Mouse (Mus musculus): Measurements from ENCODE around the gene Pip5kl1. TPM values are rescaled to one million over a fixed set of nuclear protein-coding genes. Genes with fewer than 3 reads are reported as not detected.
A peak's percentile ranks its signal among the peaks of the same experiment; 100 is the strongest.

The Pip5kl1 gene
- polyA plus RNA-seq, 1 experiment: 39.7 TPM

DNA sequence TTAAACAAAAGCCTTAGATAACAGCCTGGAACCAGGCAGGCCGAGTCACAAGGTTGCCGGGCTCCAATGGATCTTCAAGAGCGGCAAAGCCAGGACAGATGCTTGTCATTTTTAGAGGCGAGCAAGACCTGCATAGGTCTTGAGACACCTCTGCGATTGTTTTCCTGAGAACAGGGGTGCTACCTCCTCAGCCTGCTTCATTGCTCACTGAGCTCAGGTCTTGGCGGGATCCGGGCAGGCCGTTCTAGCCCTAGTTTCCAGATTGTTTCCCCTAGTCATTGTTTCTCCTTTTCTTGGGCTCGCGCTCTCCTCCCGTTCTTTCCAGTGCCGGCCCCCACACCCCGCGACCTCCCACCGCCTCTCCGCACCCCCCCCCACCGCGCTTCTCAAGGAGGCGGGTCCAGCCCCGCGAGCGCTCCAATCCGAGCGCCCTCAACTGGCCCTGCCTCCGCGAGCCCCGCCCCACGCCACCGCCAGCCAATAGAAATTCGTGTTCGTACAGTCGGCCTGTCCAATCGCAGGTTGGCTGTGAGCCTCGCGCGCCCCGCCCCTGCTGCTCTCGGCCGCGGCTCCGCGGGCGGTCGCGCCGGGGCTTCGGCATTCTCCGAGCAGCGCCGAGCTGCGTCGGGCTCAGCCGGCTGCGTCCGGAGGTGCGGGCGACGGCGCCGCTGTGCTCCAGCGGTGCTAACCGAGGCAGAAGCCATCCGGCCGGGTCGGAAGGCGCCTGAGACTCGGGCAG, 39.7 kb upstream of the Pip5kl1 start, which contains the start of gene Fam102a:
Gene Fam102a (plus strand): TSS at position 600 of the 739 bp plus-strand sequence.
- Histone ChIP-seq H3K4me3 (ENCODE audit: control insufficient read depth, low read depth, low read length) (peak within 1 kb of the TSS; percentile 90), H3K4me1 (ENCODE audit: control insufficient read depth, insufficient read depth, low read length) (peaks cover 22% of the 10 kb centered on the region), H3K27ac (ENCODE audit: control insufficient read depth, insufficient read depth, low read depth, low read length) (peak within 1 kb of the TSS; percentile 73), H3K27me3 (ENCODE audit: control insufficient read depth, insufficient read depth, low read length) (no peaks in the 10 kb centered on the region), H3K36me3 (ENCODE audit: control insufficient read depth, insufficient read depth, low read length) (no peaks in the 10 kb centered on the region)
- TF ChIP-seq CTCF (IDR thresholded peaks at IDR 0.05; ENCODE audit: control insufficient read depth, insufficient read depth, insufficient replicate concordance, low read depth, low read length) (no peak), POLR2A (IDR thresholded peaks at IDR 0.05; ENCODE audit: control insufficient read depth, low read depth, low read length) (peak; percentile 75)

DNA sequence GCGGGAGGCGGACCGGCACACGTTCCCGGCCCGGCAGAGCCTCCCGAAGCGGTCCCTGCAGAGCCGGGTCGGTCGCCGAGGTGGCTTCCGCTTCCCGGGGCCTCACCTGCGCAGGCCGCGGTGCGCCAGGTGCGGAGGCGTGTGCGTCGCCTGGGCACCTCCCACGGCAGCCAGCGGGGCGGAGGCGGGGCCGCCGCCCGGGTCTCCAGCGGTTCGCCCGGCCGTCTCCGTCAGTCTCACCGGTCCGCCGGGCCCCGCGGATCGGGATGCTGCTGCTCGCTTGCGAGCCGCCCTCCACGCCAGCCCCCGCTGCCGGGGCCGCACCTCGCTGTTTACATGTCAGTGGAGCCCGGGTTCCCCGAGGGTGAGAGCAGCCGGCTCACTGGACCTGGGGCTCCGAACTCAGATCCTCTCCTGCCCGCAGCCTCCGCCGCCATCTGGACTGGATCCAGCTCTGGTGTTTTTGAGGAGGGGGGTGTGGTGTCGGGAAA, 39.1 kb upstream of the Pip5kl1 start:
- H3K27me3 ChIP-seq (ENCODE audit: control insufficient read depth, insufficient read depth, low read length): no peaks in the 10 kb centered on the region
- peaks cover 22% of the 10 kb centered on the region for H3K4me1 ChIP-seq (ENCODE audit: control insufficient read depth, insufficient read depth, low read length)
- TF ChIP-seq POLR2A (IDR thresholded peaks at IDR 0.05; ENCODE audit: control insufficient read depth, low read depth, low read length) (no peak), CTCF (IDR thresholded peaks at IDR 0.05; ENCODE audit: control insufficient read depth, insufficient read depth, insufficient replicate concordance, low read depth, low read length) (no peak)
- no peaks in the 10 kb centered on the region for H3K36me3 ChIP-seq (ENCODE audit: control insufficient read depth, insufficient read depth, low read length)
- peak overlapping the region; percentile 90 for H3K4me3 ChIP-seq (ENCODE audit: control insufficient read depth, low read depth, low read length)
- peak overlapping the region; percentile 73 for H3K27ac ChIP-seq (ENCODE audit: control insufficient read depth, insufficient read depth, low read depth, low read length)

DNA sequence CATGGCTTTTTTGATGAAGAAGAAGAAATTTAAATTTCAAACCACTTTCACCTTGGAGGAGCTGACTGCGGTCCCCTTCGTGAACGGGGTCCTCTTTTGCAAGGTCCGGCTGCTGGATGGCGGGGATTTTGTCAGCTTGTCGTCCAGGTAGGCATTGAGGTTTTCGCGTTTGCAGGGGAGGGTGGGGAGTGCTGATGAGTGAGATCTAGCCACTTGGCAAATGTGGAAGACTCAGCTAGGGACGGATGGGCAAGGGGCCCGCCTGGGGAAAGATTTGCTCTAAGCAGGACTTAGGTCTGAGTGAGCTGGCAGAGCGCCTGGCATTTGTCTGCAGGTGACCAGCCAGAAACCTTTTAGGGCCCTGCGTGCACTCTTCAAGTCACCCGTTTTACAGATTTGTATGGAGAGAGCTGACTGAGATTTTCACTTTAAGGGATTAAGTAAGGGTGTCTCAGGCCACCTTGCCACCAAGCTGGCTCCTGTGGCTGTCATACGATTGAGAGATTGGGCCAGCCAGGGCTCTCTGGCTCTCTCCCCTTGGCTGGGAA, 38.4 kb upstream of the Pip5kl1 start:
- no peaks in the 10 kb centered on the region for H3K36me3 ChIP-seq (ENCODE audit: control insufficient read depth, insufficient read depth, low read length)
- H3K4me3 ChIP-seq (ENCODE audit: control insufficient read depth, low read depth, low read length): peak overlapping the region; percentile 90
- peak overlapping the region; percentile 73 for H3K27ac ChIP-seq (ENCODE audit: control insufficient read depth, insufficient read depth, low read depth, low read length)
- peaks cover 23% of the 10 kb centered on the region for H3K4me1 ChIP-seq (ENCODE audit: control insufficient read depth, insufficient read depth, low read length)
- no peak for TF ChIP-seq POLR2A (IDR thresholded peaks at IDR 0.05; ENCODE audit: control insufficient read depth, low read depth, low read length)
- TF ChIP-seq CTCF (IDR thresholded peaks at IDR 0.05; ENCODE audit: control insufficient read depth, insufficient read depth, insufficient replicate concordance, low read depth, low read length): no peak
- no peaks in the 10 kb centered on the region for H3K27me3 ChIP-seq (ENCODE audit: control insufficient read depth, insufficient read depth, low read length)

DNA sequence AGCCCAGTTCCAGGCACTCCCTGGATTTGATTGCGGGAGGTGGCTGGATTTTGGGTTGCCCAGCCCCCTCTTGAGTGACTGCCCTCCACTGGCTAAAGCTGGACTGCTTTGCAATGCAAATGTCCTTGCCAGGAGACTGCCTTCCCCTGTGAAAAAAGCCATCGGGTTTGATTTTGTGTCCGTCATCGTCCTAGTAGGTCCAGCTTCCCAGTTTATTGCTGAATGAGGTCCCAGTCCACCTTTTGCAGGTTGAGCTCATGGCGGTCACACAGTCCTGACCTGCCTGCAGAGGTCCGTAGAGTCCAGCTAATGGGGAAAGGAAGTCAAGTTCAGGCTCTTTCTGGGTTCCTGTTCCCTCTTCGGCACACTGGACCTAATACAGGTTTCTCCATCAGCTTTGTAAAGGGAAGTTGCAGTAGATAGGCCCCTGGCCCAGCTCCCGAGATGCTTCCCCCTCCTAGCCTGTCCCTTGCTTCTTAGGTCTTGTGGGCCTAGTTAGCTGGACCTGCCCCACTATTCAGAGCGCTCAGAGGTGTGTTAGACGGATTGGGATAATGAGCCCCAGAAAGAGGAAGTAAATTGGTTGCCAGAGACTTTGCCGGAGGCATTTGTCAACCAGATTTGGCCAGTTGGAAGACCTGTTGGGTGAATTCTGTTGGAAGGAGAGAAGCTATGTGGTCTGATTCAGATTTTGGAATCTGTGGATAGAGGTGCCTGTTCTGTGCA, 37.8 kb upstream of the Pip5kl1 start:
- peak overlapping the region; percentile 90 for H3K4me3 ChIP-seq (ENCODE audit: control insufficient read depth, low read depth, low read length)
- no peak for TF ChIP-seq POLR2A (IDR thresholded peaks at IDR 0.05; ENCODE audit: control insufficient read depth, low read depth, low read length)
- no peak for TF ChIP-seq CTCF (IDR thresholded peaks at IDR 0.05; ENCODE audit: control insufficient read depth, insufficient read depth, insufficient replicate concordance, low read depth, low read length)
- H3K36me3 ChIP-seq (ENCODE audit: control insufficient read depth, insufficient read depth, low read length): no peaks in the 10 kb centered on the region
- peaks cover 25% of the 10 kb centered on the region for H3K4me1 ChIP-seq (ENCODE audit: control insufficient read depth, insufficient read depth, low read length)
- H3K27me3 ChIP-seq (ENCODE audit: control insufficient read depth, insufficient read depth, low read length): no peaks in the 10 kb centered on the region
- peak overlapping the region; percentile 73 for H3K27ac ChIP-seq (ENCODE audit: control insufficient read depth, insufficient read depth, low read depth, low read length)

DNA sequence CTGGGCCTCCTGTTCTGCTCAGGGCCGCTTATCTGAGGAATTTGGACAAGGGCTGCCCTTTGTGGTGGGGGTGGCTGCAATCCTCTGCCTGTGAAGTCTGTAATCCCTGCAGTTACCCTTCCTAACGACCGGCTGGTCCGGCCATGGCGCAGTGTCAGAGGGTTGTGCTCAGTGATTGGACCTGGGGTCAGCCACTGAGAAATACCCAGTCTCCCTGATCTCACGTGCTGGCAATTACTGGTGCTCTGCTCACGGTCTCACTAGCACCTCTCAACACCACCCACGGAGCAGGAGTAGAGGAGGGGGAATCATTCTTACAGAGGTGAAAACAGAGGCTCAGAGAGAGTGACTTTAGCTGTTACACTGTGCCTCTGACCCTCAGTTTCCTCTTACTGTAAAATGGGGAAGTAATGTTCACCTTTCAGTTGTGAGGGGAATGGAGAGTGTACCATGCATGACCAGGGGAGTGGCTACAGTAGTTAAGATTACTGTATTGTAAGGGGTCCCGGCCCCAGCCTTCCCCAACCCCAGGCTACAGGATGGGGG, 37.2 kb upstream of the Pip5kl1 start:
- Histone ChIP-seq H3K4me3 (ENCODE audit: control insufficient read depth, low read depth, low read length) (peak overlapping the region; percentile 90), H3K36me3 (ENCODE audit: control insufficient read depth, insufficient read depth, low read length) (no peaks in the 10 kb centered on the region), H3K4me1 (ENCODE audit: control insufficient read depth, insufficient read depth, low read length) (peaks cover 26% of the 10 kb centered on the region), H3K27me3 (ENCODE audit: control insufficient read depth, insufficient read depth, low read length) (no peaks in the 10 kb centered on the region), H3K27ac (ENCODE audit: control insufficient read depth, insufficient read depth, low read depth, low read length) (peak overlapping the region; percentile 73)
- peak; percentile 32; the same call in 1 of the 2 replicates for TF ChIP-seq POLR2A (IDR thresholded peaks at IDR 0.05; ENCODE audit: control insufficient read depth, low read depth, low read length)
- no peak for TF ChIP-seq CTCF (IDR thresholded peaks at IDR 0.05; ENCODE audit: control insufficient read depth, insufficient read depth, insufficient replicate concordance, low read depth, low read length)

DNA sequence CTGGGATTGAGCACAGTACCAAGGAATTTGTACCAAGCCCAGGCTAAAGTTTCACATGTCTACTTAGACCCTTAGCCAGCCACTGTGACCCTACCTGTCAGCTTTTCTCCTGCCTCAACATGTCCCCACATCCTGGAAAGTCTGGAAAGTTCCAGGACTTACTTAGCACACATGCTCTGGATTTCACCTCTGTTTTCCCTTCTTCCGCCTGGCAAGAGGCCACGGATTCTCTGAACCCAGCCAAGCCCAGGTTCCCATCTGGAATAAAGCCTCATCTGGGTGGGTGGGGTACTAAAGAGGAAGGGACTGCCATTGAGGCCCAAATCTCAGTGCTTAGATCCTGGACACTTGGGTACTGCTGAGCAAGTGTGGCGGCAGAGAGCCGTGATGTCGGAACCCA, 36.7 kb upstream of the Pip5kl1 start:
- Histone ChIP-seq H3K4me1 (ENCODE audit: control insufficient read depth, insufficient read depth, low read length) (peaks cover 28% of the 10 kb centered on the region), H3K4me3 (ENCODE audit: control insufficient read depth, low read depth, low read length) (peak overlapping the region; percentile 25), H3K36me3 (ENCODE audit: control insufficient read depth, insufficient read depth, low read length) (no peaks in the 10 kb centered on the region), H3K27ac (ENCODE audit: control insufficient read depth, insufficient read depth, low read depth, low read length) (no peak overlapping the region), H3K27me3 (ENCODE audit: control insufficient read depth, insufficient read depth, low read length) (no peaks in the 10 kb centered on the region)
- TF ChIP-seq CTCF (IDR thresholded peaks at IDR 0.05; ENCODE audit: control insufficient read depth, insufficient read depth, insufficient replicate concordance, low read depth, low read length) (no peak), POLR2A (IDR thresholded peaks at IDR 0.05; ENCODE audit: control insufficient read depth, low read depth, low read length) (no peak)

DNA sequence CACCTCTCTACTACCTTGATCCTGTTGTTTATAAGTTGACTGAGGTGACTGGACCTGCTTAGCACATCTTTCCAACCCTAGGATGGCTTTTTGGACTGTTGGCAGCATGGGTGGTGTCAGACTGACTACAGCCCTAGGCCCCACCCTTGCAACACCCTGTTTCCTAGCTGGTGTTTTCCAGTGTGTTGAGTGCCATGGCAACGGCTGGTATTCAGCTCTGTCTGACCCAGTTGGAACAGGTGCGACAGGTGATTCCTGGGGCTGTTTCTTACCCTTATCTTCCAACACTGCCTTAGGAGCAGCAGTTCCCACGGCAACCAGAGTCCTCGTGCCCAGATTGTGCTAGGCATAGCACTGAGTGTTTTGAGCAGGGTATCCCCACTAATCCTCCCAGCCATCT, 36.1 kb upstream of the Pip5kl1 start:
- Histone ChIP-seq H3K4me1 (ENCODE audit: control insufficient read depth, insufficient read depth, low read length) (peaks cover 28% of the 10 kb centered on the region), H3K36me3 (ENCODE audit: control insufficient read depth, insufficient read depth, low read length) (no peaks in the 10 kb centered on the region), H3K27me3 (ENCODE audit: control insufficient read depth, insufficient read depth, low read length) (no peaks in the 10 kb centered on the region), H3K27ac (ENCODE audit: control insufficient read depth, insufficient read depth, low read depth, low read length) (no peak overlapping the region), H3K4me3 (ENCODE audit: control insufficient read depth, low read depth, low read length) (no peak overlapping the region; the same call in 1 of the 2 replicates)
- TF ChIP-seq POLR2A (IDR thresholded peaks at IDR 0.05; ENCODE audit: control insufficient read depth, low read depth, low read length) (no peak), CTCF (IDR thresholded peaks at IDR 0.05; ENCODE audit: control insufficient read depth, insufficient read depth, insufficient replicate concordance, low read depth, low read length) (no peak)
